Mouse (Mus musculus) liver, embryonic 16.5 days (tissue): ENCODE measurements around the gene Gdf11. TPM values are rescaled to one million over a fixed set of nuclear protein-coding genes. Genes with fewer than 3 reads are reported as not detected.
A peak's percentile ranks its signal among the peaks of the same experiment; 100 is the strongest.

Source experiments
- ATAC-seq: fragments of 200-750 bp; cut with Nextera tagmentation; 2 replicates; pipeline ENCODE4 v1.8.0; 2017; ENCODE audit warnings: low read depth, mild to moderate bottlenecking, moderate number of reproducible peaks, moderate library complexity
- H3K27ac ChIP-seq: fragments of 300-500 bp; sonication (generic); 2 replicates; pipeline ENCODE4 v1.5.1; 2014; ENCODE audit warnings: mild to moderate bottlenecking, low read length
- H3K27me3 ChIP-seq: fragments of 300-500 bp; sonication (generic); 2 replicates; pipeline ENCODE4 v1.6.1; 2014; ENCODE audit warnings: low read depth, low read length, mixed read lengths; ENCODE audit not compliant: control insufficient read depth, insufficient read depth
- H3K36me3 ChIP-seq: fragments of 300-500 bp; sonication (generic); 2 replicates; pipeline ENCODE4 v1.6.1; 2014; ENCODE audit warnings: mild to moderate bottlenecking; ENCODE audit not compliant: control insufficient read depth, insufficient read depth
- H3K4me1 ChIP-seq: fragments of 300-500 bp; sonication (generic); 2 replicates; pipeline ENCODE4 v1.6.1; 2014; ENCODE audit warnings: low read depth, low read length, mixed read lengths; ENCODE audit not compliant: control insufficient read depth
- H3K4me2 ChIP-seq: fragments of 300-500 bp; sonication (generic); 2 replicates; pipeline ENCODE4 v1.6.1; 2014; ENCODE audit warnings: low read depth, low read length, mixed read lengths
- H3K4me3 ChIP-seq: fragments of 300-500 bp; sonication (generic); 2 replicates; pipeline ENCODE4 v1.5.1; 2014; ENCODE audit warnings: low read depth, mild to moderate bottlenecking, low read length
- H3K9ac ChIP-seq: fragments of 300-500 bp; sonication (generic); 2 replicates; pipeline ENCODE4 v1.6.1; 2014; ENCODE audit warnings: low read depth, low read length
- H3K9me3 ChIP-seq: fragments of 300-500 bp; sonication (generic); replicated peaks from 2 replicates; pipeline ENCODE4 v1.6.1; 2016; ENCODE audit warnings: low read length; ENCODE audit not compliant: control insufficient read depth
- WGBS: fragments of 180-500 bp; shearing (Covaris S2); extraction: QIAGEN DNeasy Blood & Tissue Kit; methylation state at CpG from one replicate; pipeline ENCODE4 v1.1.7; 2014; ENCODE audit not compliant: insufficient replicate concordance; 5-methylcytosine and 5-hydroxymethylcytosine counted together
- polyA plus RNA-seq: library from polyadenylated mRNA; unstranded; fragments of >200 nt; fragmentation: Nextera tagmentation; extraction: Ambion mirVana; gene quantifications from 2 replicates; pipeline ENCODE4 v1.2.1, GENCODE M21; 2015

The Gdf11 gene
- polyA plus RNA-seq, 1 experiment from 2014 or later = 0.22 TPM

- no peak for ATAC-seq
- Histone ChIP-seq H3K4me2 (no peak overlapping the region), H3K27ac (no peak overlapping the region), H3K27me3 (no peaks in the 10 kb centered on the region), H3K9ac (no peak overlapping the region), H3K4me1 (peaks cover 20% of the 10 kb centered on the region), H3K9me3 (no peaks in the 10 kb centered on the region), H3K36me3 (no peaks in the 10 kb centered on the region), H3K4me3 (no peak overlapping the region)
- WGBS = 62% methylated on average over 1 of the region's 1 CpGs
These were observed 29.7 kb upstream of the Gdf11 start for GRCm38 (mm10) chr10:128921251-128921650.

GRCm38 (mm10) chr10:128920736-128921161 lies 29.2 kb upstream of the Gdf11 start:
- H3K36me3 ChIP-seq = no peaks in the 10 kb centered on the region
- H3K4me2 ChIP-seq = no peak overlapping the region
- WGBS = 68% methylated on average over 3 of the region's 3 CpGs
- no peak overlapping the region for H3K27ac ChIP-seq
- ATAC-seq = no peak
- no peak overlapping the region for H3K9ac ChIP-seq
- H3K27me3 ChIP-seq = no peaks in the 10 kb centered on the region
- no peak overlapping the region for H3K4me3 ChIP-seq
- peaks cover 20% of the 10 kb centered on the region for H3K4me1 ChIP-seq
- no peaks in the 10 kb centered on the region for H3K9me3 ChIP-seq

GRCm38 (mm10) chr10:128919966-128920365 lies 28.4 kb upstream of the Gdf11 start:
- Histone ChIP-seq H3K36me3 (no peaks in the 10 kb centered on the region), H3K9ac (no peak overlapping the region), H3K9me3 (no peaks in the 10 kb centered on the region), H3K27ac (no peak overlapping the region), H3K27me3 (no peaks in the 10 kb centered on the region), H3K4me3 (no peak overlapping the region), H3K4me1 (peaks cover 20% of the 10 kb centered on the region), H3K4me2 (no peak overlapping the region)
- ATAC-seq = no peak
- WGBS = 75% methylated on average over 7 of the region's 7 CpGs

- ATAC-seq = peak; percentile 52
- Histone ChIP-seq H3K4me3 (no peak overlapping the region), H3K4me1 (peaks cover 20% of the 10 kb centered on the region), H3K27ac (peak overlapping the region; percentile 69), H3K36me3 (no peaks in the 10 kb centered on the region), H3K9ac (no peak overlapping the region), H3K27me3 (no peaks in the 10 kb centered on the region), H3K4me2 (peak overlapping the region; percentile 36; the same call in 1 of the 2 replicates), H3K9me3 (no peaks in the 10 kb centered on the region)
- WGBS = 31% methylated on average over 6 of the region's 6 CpGs
These were observed 27.7 kb upstream of the Gdf11 start for GRCm38 (mm10) chr10:128919203-128919631.

- H3K27me3 ChIP-seq = no peaks in the 10 kb centered on the region
- 61% methylated on average over 7 of the region's 7 CpGs for WGBS
- H3K36me3 ChIP-seq = no peaks in the 10 kb centered on the region
- peak overlapping the region; percentile 36 for H3K4me2 ChIP-seq
- H3K27ac ChIP-seq = no peak overlapping the region; the same call in none of the 2 replicates
- H3K4me3 ChIP-seq = no peak overlapping the region
- no peak for ATAC-seq
- H3K4me1 ChIP-seq = peaks cover 15% of the 10 kb centered on the region
- no peaks in the 10 kb centered on the region for H3K9me3 ChIP-seq
- H3K9ac ChIP-seq = no peak overlapping the region
These were observed 26.7 kb upstream of the Gdf11 start for GRCm38 (mm10) chr10:128918246-128918645.

GRCm38 (mm10) chr10:128917400-128917799 lies 25.9 kb upstream of the Gdf11 start:
- WGBS = 63% methylated on average over 6 of the region's 6 CpGs

GRCm38 (mm10) chr10:128916665-128917064 lies 25.1 kb upstream of the Gdf11 start:
- 54% methylated on average over 3 of the region's 3 CpGs for WGBS

More at GRCm38 (mm10) chr10:128917400-128917799, 25.9 kb upstream of the Gdf11 start:
- H3K9ac ChIP-seq = no peak overlapping the region
- H3K36me3 ChIP-seq = no peaks in the 10 kb centered on the region
- peaks cover 11% of the 10 kb centered on the region for H3K4me1 ChIP-seq
- no peak for ATAC-seq
- H3K27me3 ChIP-seq = no peaks in the 10 kb centered on the region; the same call in 1 of the 2 replicates
- no peak overlapping the region for H3K4me2 ChIP-seq
- H3K9me3 ChIP-seq = no peaks in the 10 kb centered on the region
- no peak overlapping the region for H3K4me3 ChIP-seq
- no peak overlapping the region for H3K27ac ChIP-seq

GRCm38 (mm10) chr10:128915550-128915949 lies 24.0 kb upstream of the Gdf11 start:
- Histone ChIP-seq H3K4me3 (no peak overlapping the region), H3K27me3 (peaks cover 9% of the 10 kb centered on the region), H3K9me3 (no peaks in the 10 kb centered on the region), H3K4me1 (peaks cover 2% of the 10 kb centered on the region), H3K36me3 (no peaks in the 10 kb centered on the region), H3K4me2 (no peak overlapping the region), H3K9ac (no peak overlapping the region), H3K27ac (no peak overlapping the region)
- no peak for ATAC-seq
- WGBS = 64% methylated on average over 2 of the region's 2 CpGs

More at GRCm38 (mm10) chr10:128916665-128917064, 25.1 kb upstream of the Gdf11 start:
- no peak overlapping the region for H3K27ac ChIP-seq
- peaks cover 4% of the 10 kb centered on the region for H3K4me1 ChIP-seq
- no peaks in the 10 kb centered on the region for H3K9me3 ChIP-seq
- ATAC-seq = no peak
- no peaks in the 10 kb centered on the region for H3K36me3 ChIP-seq
- H3K4me3 ChIP-seq = no peak overlapping the region
- H3K9ac ChIP-seq = no peak overlapping the region
- H3K4me2 ChIP-seq = no peak overlapping the region
- no peaks in the 10 kb centered on the region; the same call in 1 of the 2 replicates for H3K27me3 ChIP-seq

- no peak for ATAC-seq
- 76% methylated on average over 12 of the region's 12 CpGs for WGBS
These were observed 22.2 kb upstream of the Gdf11 start for GRCm38 (mm10) chr10:128913696-128914095.

More at GRCm38 (mm10) chr10:128913696-128914095, 22.2 kb upstream of the Gdf11 start:
- Histone ChIP-seq H3K36me3 (no peaks in the 10 kb centered on the region), H3K4me3 (no peak overlapping the region), H3K9me3 (no peaks in the 10 kb centered on the region), H3K27ac (no peak overlapping the region), H3K27me3 (peaks cover 28% of the 10 kb centered on the region), H3K4me1 (peaks cover 2% of the 10 kb centered on the region; the same call in 1 of the 2 replicates), H3K4me2 (no peak overlapping the region), H3K9ac (no peak overlapping the region)
